Mouse (Mus musculus) G1E (cell line): ENCODE measurements around the gene Itgb2l.

Experiments
- CTCF ChIP-seq: IDR thresholded peaks from 2 replicates; pipeline ENCODE4 v1.5.1; 2012; ENCODE audit warnings: low read depth, low read length, inconsistent platforms, mixed read lengths
- GATA1 ChIP-seq: IDR thresholded peaks from 2 replicates; pipeline ENCODE4 v1.6.1; 2012; ENCODE audit warnings: borderline replicate concordance, low read length, inconsistent platforms, mixed read lengths
- GATA2 ChIP-seq: IDR thresholded peaks from 2 replicates; pipeline ENCODE4 v1.6.1; 2012; ENCODE audit warnings: low read depth, low read length, inconsistent platforms, borderline replicate concordance
- POLR2AphosphoS5 ChIP-seq: IDR thresholded peaks from 2 replicates; pipeline ENCODE4 v1.6.1; 2012; ENCODE audit warnings: low read depth, low read length, inconsistent platforms; ENCODE audit not compliant: insufficient replicate concordance
- TAL1 ChIP-seq: conservative IDR thresholded peaks from 2 replicates; pipeline ENCODE4 v1.6.1; 2012; ENCODE audit warnings: low read depth, low read length, inconsistent platforms, mixed read lengths

GRCm38 (mm10) chr16:96440871-96441270 is 2.5 kb downstream of the Itgb2l start:
- TF ChIP-seq CTCF (no peak), POLR2AphosphoS5 (no peak), GATA2 (no peak), GATA1 (no peak), TAL1 (no peak)
